Mouse (Mus musculus): ENCODE measurements at regions not wholly inside any gene's neighbourhood (a gene's known extent, or its start where the extent isn't known, plus 50 kb on each side); places are given as distances from the start of the nearest gene placed in this dataset.
A peak's percentile ranks its signal among the peaks of the same experiment; 100 is the strongest.
"Not testable (repeated sequence)": the region's sequence is repeated elsewhere in the genome, so short reads cannot be mapped to it uniquely, and the experiment has no call there.

GRCm38 (mm10) chr12:77052853-77053252, 90.9 kb upstream of the Max start:
- DNase-seq: peak; percentile 66 to 69

GRCm38 (mm10) chr12:77048380-77048779, 86.4 kb upstream of the Max start:
- peak; percentile 16 to 36 for DNase-seq

- no peak for DNase-seq
Measured at GRCm38 (mm10) chr12:77047273-77047672, 85.3 kb upstream of the Max start.

DNA sequence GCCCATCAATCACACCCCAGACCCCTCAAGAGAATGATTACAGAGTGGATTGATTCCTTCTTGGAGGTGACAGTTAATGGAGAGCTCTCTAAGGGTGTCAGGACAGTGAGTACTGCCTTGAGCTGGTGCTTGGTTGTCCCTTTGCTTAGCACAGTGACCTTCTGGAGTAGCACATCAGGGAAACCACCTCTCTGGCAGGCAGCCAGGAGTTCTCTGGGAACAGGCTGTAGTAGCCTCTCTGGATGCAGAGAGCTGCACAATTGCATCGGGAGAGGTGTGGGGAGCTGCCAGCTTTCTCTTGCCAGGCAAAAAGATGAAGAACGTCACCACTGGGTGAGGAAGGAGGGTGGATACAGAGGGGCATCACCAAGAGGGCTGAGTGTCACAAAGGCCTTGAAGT, 84.0 kb upstream of the Max start:
- peak; percentile 85 to 87 for DNase-seq

DNA sequence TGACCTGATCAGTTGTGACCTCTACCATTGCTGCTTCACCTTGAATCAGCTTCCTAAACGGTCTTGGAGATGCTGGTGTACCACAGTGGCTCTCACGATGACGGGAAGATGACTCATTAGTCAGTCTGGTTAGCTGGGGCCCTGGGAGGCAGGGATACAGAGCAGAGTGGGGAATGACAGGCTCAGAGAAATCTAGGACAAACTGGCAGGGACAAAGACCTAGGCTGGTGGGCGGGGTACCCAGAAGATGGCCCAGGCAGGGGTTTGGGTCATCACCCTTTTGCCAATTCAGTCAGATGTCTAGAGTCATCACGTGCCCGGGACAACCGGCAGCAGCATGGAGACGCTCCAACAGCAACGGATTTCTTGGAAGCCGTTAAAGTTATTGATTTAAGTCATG, 83.4 kb upstream of the Max start:
- DNase-seq: no peak

DNA sequence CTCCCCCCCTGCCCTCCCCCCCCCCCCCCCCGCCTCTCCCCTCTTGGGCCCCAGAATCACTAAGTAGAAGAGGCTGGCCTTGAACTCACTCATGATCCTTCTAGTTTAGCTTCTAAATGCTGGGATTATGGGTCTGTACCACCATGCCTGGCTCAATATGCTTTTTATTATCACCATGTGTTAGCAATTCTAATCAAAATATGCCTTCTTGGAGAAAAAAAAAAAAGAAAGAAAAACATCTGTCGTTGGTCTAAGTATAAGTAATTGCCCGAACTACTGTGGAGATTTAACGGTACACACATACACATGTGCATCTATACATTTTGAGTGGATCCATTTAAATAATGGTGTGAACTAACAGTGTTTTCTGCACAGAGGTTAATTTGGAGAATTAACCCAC, 80.4 kb upstream of the Max start:
- DNase-seq: no peak

DNA sequence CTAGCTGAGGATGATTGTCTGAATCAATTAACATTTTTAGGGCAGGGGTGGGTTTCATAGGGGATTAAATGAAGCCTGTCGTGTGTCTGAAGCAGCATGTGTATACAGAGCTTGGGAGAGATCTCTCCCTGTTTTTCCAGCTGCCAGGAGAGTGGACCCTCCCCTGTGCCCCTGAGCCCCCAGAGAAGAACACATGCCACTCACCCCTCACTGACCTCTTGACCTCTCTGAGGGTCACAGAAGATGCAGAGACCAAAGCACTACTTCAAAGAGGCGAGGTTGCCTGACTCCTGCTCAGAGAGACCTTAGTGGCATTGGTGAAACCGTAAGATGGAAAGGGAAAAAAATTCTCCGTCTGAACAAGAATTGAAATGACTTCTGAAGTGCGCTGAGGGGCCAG, 79.1 kb upstream of the Max start:
- DNase-seq: no peak

DNA sequence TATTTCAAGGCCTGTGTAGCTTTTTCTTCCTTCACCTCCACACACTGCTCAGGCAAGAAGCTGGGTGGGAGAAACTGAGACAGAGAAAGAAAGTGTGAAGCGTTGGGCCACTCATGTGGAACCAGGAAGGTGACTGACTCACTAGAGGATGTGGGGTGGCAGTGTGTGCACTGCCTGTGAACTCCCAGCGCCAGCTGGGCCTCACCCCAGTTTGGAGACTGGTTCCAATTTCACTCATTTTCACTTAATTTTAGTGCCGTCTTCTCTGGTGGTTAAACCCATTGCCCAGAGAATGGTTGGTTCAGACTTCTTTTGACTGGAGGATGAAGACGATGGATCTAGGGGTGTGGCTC, 77.9 kb upstream of the Max start:
- peak in 1 of 2 experiments; percentile 24 for DNase-seq

GRCm38 (mm10) chr12:77039295-77039952, 77.4 kb upstream of the Max start:
- DNase-seq: peak; percentile 79 to 86

DNA sequence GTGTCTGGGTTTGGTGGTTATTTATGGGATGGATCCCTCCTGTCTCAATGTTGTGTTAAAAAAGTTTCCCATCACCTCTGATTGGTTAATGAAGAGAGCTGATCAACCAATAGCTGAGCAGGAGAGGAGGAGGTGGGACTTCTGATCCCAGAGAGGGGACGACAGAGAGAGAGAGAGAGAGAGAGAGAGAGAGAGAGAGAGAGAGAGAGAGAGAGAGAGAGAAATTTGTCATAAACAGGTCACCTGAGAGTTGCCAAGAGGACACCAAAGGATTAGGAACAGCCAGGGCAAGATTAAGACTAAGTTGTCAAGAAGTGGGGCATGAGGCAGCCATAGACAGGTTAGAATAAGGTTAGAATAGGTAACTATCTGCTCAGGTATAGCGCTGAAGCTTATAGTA, 73.7 kb upstream of the Max start:
- DNase-seq: no peak

GRCm38 (mm10) chr12:77031448-77031847, 69.4 kb upstream of the Max start:
- no peak for DNase-seq

DNA sequence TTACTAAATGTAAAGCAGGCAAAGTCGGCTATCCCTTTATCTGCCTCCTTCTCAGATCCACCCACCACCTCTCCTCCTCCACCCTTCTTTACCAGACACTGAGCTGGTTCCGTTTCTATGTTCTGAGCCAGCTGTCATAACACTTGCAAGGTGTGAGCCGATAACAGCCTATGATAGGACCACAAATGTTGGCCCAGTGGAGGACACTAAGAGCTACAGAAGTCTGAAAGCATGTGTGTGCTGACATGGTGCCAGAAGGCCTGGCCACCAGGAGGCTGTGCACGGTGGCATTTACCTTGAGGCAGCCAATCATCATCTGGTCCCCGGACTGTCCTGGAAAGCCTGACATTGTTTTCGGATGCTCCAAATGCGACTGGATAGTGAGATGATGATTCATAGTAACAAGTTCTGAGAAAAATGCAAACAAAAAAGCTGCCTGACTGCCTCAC, 63.5 kb upstream of the Max start:
- peak; percentile 48 to 55 for DNase-seq

GRCm38 (mm10) chr12:77022538-77022937, 60.5 kb upstream of the Max start:
- DNase-seq: no peak

- no peak for DNase-seq
Measured at GRCm38 (mm10) chr12:77021881-77022280, 59.9 kb upstream of the Max start.

DNA sequence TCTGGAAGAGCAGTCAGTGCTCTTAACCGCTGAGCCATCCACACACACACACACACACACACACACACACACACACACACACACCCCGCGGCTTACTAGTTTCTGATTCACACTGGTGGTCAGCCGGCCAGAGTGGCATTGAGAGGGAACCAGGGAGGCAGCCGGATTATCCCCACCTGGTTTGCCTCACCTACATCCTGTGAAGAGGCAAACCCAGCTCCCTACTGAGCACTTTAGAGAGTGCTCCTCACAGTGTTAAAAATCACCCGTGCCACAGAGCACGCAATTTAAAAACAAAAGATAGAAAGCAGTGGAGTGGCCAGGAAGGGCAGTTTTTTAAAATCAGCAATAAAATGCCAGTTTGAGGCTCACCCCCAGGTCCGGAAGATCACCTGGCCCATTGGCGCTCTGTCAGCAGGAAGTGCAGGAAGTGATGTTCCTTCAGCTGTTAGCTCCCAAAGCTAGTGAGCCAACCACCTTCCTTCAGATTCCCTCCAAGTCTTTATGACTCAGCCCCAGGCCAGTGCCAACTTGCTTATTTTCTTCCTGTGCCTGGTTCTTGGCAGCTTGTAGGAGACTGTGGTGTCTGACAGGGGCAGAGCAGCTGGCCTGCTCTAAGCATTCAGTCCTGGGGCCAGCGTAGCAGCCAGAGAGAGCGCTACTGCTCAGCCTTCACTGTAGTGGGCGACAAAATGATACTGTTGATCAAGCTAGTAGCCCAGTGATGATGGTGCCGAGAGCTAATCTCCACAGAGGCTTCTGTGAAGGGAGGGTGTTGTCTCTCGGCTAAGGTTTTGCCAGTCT, 57.9 kb upstream of the Max start:
- DNase-seq: peak; percentile 89 to 90

GRCm38 (mm10) chr12:77019148-77019547, 57.1 kb upstream of the Max start:
- not testable (repeated sequence) for DNase-seq

DNA sequence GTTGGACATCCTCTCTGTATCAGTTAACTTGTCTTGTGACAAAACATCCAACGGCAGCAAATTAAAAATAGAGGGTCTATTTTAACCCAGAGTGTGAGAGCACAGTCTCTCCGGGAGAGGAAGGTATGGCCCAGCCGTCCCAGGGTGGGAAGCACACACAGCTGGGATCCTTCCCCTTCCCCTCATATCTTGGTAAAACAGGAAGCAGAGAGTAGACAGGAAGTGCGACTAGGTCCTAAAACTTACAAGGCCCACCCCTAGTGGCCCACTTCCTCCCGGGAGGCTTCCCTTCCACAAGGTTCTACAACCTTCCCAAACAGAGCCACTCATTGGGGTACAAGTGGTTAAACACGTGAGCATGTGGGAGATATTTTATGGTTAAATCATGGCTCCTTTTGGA, 56.4 kb upstream of the Max start:
- DNase-seq: no peak

GRCm38 (mm10) chr12:77014908-77015307, 52.9 kb upstream of the Max start:
- DNase-seq: no peak

Data from cerebellum, postnatal 10 days (tissue).